Mouse (Mus musculus): ENCODE measurements at regions not wholly inside any gene's neighbourhood (a gene's known extent, or its start where the extent isn't known, plus 50 kb on each side); places are given as distances from the start of the nearest gene placed in this dataset.

DNA sequence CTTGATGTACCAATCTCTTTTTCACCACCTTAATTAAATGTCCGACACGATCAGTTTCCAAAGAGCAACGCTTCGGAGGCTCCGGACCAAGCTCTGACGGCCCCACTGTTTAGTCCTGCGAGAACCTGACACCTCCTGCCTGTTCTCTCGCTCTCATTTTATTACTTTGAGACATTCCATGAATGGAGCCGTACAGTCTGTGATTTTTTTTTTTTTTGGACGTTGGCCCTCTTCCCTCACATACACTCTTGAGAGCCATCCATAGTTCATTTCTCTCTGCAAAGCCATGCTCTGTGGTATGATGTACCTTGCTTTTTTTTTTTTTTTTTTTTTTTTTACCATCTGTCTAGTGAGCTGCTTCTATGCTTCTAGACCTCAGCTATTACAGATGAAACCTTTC is 106.7 kb downstream of the Nxnl2 start:
- H3K36me3 ChIP-seq (replicated peaks) = no peaks in the 10 kb centered on the region
- no peak for ATAC-seq (replicated peaks)

GRCm38 (mm10) chr13:51279642-51280387 is 109.0 kb downstream of the Nxnl2 start:
- WGBS = 51% methylated on average over 8 of the region's 8 CpGs
- no peaks in the 10 kb centered on the region for H3K27me3 ChIP-seq (replicated peaks)
- H3K27ac ChIP-seq = no peak overlapping the region
- H3K9me3 ChIP-seq = no peaks in the 10 kb centered on the region
- ATAC-seq (replicated peaks) = no peak
- H3K4me3 ChIP-seq = no peak overlapping the region
- peaks cover 2% of the 10 kb centered on the region; the same call in 1 of the 2 replicates for H3K4me1 ChIP-seq
- H3K9ac ChIP-seq = no peak overlapping the region
- H3K36me3 ChIP-seq (replicated peaks) = no peaks in the 10 kb centered on the region
- H3K4me2 ChIP-seq = no peak overlapping the region

More for the DNA sequence above, 106.7 kb downstream of the Nxnl2 start:
- peaks cover 2% of the 10 kb centered on the region; the same call in 1 of the 2 replicates for H3K4me1 ChIP-seq
- no peak overlapping the region for H3K4me2 ChIP-seq
- no peaks in the 10 kb centered on the region for H3K27me3 ChIP-seq (replicated peaks)
- no peak overlapping the region for H3K4me3 ChIP-seq
- no peaks in the 10 kb centered on the region for H3K9me3 ChIP-seq
- no peak overlapping the region for H3K27ac ChIP-seq
- no peak overlapping the region for H3K9ac ChIP-seq
- 85% methylated on average over 10 of the region's 10 CpGs for WGBS

- Histone ChIP-seq H3K4me3 (no peak overlapping the region), H3K4me2 (no peak overlapping the region), H3K9me3 (no peaks in the 10 kb centered on the region), H3K27ac (no peak overlapping the region), H3K9ac (no peak overlapping the region), H3K4me1 (peaks cover 2% of the 10 kb centered on the region; the same call in 1 of the 2 replicates), H3K27me3 (replicated peaks) (no peaks in the 10 kb centered on the region), H3K36me3 (replicated peaks) (no peaks in the 10 kb centered on the region)
- 61% methylated on average over 8 of the region's 8 CpGs for WGBS
- no peak for ATAC-seq (replicated peaks)
Observed at GRCm38 (mm10) chr13:51280388-51280753, 109.5 kb downstream of the Nxnl2 start.

DNA sequence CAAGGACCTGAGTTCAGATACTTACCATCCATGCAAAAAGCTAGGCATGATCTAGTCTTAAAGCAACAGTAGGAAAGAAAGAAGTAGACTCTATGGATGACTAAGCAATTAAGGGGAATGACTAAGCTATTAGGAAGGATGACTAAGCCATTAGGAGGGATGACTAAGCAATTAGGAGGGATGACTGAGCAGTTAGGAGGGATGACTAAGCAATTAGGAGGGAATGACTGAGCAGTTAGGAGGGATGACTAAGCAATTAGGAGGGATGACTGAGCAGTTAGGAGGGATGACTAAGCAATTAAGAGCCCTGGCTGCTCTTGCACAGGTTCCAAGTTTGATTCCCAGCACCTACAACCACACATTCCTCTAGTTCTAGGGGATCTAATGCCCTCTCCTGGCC is 113.9 kb downstream of the Nxnl2 start:
- Histone ChIP-seq H3K36me3 (replicated peaks) (no peaks in the 10 kb centered on the region), H3K4me2 (no peak overlapping the region), H3K27me3 (replicated peaks) (no peaks in the 10 kb centered on the region), H3K9me3 (no peaks in the 10 kb centered on the region), H3K9ac (no peak overlapping the region), H3K27ac (no peak overlapping the region), H3K4me1 (peaks cover 2% of the 10 kb centered on the region; the same call in 1 of the 2 replicates), H3K4me3 (no peak overlapping the region)
- ATAC-seq (replicated peaks) = no peak

- Histone ChIP-seq H3K4me3 (no peak overlapping the region), H3K36me3 (replicated peaks) (no peaks in the 10 kb centered on the region), H3K9me3 (no peaks in the 10 kb centered on the region), H3K4me2 (no peak overlapping the region), H3K27me3 (replicated peaks) (no peaks in the 10 kb centered on the region), H3K27ac (peak overlapping the region; percentile 41; the same call in 1 of the 2 replicates), H3K4me1 (no peaks in the 10 kb centered on the region), H3K9ac (no peak overlapping the region)
- 75% methylated on average over 4 of the region's 4 CpGs for WGBS
- ATAC-seq (replicated peaks) = no peak
Observed at GRCm38 (mm10) chr13:51289442-51289841, 118.6 kb downstream of the Nxnl2 start.

DNA sequence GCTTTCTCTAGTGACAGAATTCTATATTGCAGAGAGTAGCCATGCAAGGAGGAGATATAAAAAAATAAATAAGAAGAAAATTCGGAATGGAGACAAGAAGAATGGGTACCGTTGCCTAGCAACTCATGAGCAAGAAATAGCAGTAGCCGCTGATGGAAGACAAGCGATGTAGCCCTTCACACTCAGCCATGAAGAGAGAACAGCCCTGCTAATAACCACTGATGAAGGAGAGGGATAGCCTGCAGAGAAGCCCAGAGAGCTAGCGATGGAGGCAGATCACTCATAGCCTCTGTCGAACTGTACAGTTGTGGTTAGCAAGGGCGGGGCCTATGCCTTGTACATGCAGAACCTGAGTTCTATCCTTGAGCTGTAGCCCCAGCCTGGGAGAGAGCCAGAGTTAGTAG is 118.4 kb upstream of the S1pr3 start:
- no peaks in the 10 kb centered on the region for H3K27me3 ChIP-seq (replicated peaks)
- no peaks in the 10 kb centered on the region for H3K36me3 ChIP-seq (replicated peaks)
- no peaks in the 10 kb centered on the region for H3K9me3 ChIP-seq
- H3K4me3 ChIP-seq = no peak overlapping the region
- H3K4me1 ChIP-seq = no peaks in the 10 kb centered on the region
- peak; percentile 45 for ATAC-seq (replicated peaks)
- WGBS = 84% methylated on average over 7 of the region's 7 CpGs
- H3K9ac ChIP-seq = no peak overlapping the region
- no peak overlapping the region for H3K27ac ChIP-seq
- H3K4me2 ChIP-seq = no peak overlapping the region

GRCm38 (mm10) chr13:51290926-51291325 is 117.5 kb upstream of the S1pr3 start:
- Histone ChIP-seq H3K27me3 (replicated peaks) (no peaks in the 10 kb centered on the region), H3K27ac (no peak overlapping the region), H3K9me3 (no peaks in the 10 kb centered on the region), H3K36me3 (replicated peaks) (no peaks in the 10 kb centered on the region), H3K9ac (no peak overlapping the region), H3K4me1 (no peaks in the 10 kb centered on the region), H3K4me3 (no peak overlapping the region), H3K4me2 (no peak overlapping the region)
- WGBS = 66% methylated on average over 6 of the region's 6 CpGs
- no peak for ATAC-seq (replicated peaks)

GRCm38 (mm10) chr13:51293047-51293446 is 115.4 kb upstream of the S1pr3 start:
- no peak for ATAC-seq (replicated peaks)
- Histone ChIP-seq H3K27ac (no peak overlapping the region), H3K4me2 (no peak overlapping the region), H3K4me1 (no peaks in the 10 kb centered on the region), H3K4me3 (no peak overlapping the region), H3K9ac (no peak overlapping the region), H3K36me3 (replicated peaks) (no peaks in the 10 kb centered on the region), H3K27me3 (replicated peaks) (no peaks in the 10 kb centered on the region), H3K9me3 (no peaks in the 10 kb centered on the region)
- 81% methylated on average over 4 of the region's 4 CpGs for WGBS

DNA sequence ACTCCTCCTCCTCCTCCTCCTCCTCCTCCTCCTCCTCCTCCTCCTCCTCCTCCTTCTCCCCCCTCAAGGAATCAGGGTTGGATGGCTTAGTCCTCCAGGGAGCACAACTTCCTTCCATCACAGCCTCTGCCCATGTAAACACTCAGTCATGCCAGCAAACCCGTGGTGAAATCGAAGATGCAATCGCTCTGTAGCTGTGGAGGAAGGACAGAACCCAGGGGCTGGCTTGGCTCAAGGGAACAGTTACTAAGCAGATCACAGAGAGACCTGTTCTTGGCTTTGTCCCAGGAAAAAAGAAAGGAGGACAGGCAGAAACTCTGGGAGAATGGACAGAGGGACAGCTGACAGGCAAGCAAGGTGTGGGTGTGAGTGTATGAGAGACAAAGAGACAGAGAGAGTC is 112.6 kb upstream of the S1pr3 start:
- H3K27me3 ChIP-seq (replicated peaks) = no peaks in the 10 kb centered on the region
- no peak for ATAC-seq (replicated peaks)
- 75% methylated on average over 3 of the region's 3 CpGs for WGBS
- no peak overlapping the region for H3K4me3 ChIP-seq
- no peak overlapping the region for H3K9ac ChIP-seq
- H3K4me2 ChIP-seq = no peak overlapping the region
- H3K27ac ChIP-seq = no peak overlapping the region
- no peaks in the 10 kb centered on the region for H3K36me3 ChIP-seq (replicated peaks)
- H3K4me1 ChIP-seq = no peaks in the 10 kb centered on the region
- H3K9me3 ChIP-seq = no peaks in the 10 kb centered on the region

DNA sequence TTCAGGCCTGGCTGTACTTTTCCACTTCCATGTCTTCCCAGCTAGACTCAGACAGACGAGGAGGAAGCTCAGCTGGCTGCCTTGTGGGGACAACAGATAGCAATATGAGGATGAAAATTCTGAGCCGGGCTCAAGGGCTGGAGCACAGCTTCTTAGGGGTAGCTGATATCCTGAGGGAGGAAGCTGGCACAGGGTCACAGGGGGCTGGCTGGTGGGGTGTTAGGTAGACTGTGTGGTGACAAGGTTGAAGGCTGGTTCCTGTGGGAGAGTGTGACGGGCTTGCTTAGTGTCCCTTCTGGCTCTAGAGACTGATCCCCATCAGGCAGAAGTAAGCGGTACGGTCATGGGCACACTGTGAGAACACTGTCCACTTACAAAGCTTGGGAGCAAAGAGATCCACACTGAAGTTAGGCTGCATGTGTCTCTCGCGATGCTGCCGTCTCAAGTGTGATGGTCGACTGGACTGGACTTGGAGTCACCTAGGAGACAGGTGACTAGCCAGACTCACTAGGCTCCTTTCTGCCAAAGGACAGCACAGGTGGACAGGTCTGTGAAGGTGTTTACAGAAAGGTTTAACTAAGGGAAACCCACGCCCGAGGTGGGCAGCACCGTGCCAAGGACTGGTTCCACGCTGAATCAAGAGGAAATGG is 111.1 kb upstream of the S1pr3 start:
- Histone ChIP-seq H3K9me3 (no peaks in the 10 kb centered on the region), H3K27me3 (replicated peaks) (no peaks in the 10 kb centered on the region), H3K4me3 (no peak overlapping the region), H3K4me2 (no peak overlapping the region), H3K9ac (no peak overlapping the region), H3K36me3 (replicated peaks) (no peaks in the 10 kb centered on the region), H3K4me1 (no peaks in the 10 kb centered on the region), H3K27ac (no peak overlapping the region)
- no peak for ATAC-seq (replicated peaks)
- 96% methylated on average over 13 of the region's 13 CpGs for WGBS

DNA sequence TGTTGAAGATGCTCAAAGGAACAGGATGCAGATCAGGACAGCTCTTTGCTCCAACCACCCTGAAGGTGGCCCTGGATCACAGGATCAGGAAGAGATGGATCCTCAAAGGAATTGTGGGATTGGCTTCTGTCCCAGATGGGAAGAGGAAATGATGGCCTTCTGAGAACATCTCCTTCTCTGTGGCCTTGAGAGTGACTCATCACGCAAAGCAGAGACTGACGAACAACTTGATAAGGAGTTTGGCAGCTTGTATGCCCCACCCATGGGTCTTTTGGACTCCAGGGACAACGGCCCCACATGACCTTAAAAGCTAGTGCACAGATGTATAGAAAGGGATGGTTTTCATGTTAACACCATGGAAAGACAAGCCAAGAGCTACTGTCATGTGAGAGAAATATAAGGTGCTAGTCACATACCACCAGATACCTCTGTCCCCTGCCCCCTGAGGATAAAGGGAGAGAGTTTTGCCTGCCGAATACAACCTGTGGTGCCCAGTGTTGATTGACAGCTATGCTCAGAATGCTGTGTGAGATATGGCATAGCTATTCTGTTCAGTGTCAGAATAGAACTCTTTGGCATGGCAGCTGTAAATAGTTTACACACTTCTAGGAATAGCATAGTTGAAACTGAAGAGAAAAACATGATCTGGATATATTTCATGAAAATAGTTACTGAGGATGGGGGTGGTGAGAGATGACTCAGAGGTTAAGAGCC is 109.2 kb upstream of the S1pr3 start:
- H3K4me3 ChIP-seq = no peak overlapping the region
- H3K36me3 ChIP-seq (replicated peaks) = no peaks in the 10 kb centered on the region
- no peaks in the 10 kb centered on the region for H3K9me3 ChIP-seq
- no peaks in the 10 kb centered on the region for H3K4me1 ChIP-seq
- no peaks in the 10 kb centered on the region for H3K27me3 ChIP-seq (replicated peaks)
- no peak overlapping the region for H3K27ac ChIP-seq
- no peak overlapping the region for H3K4me2 ChIP-seq
- 92% methylated on average over 4 of the region's 4 CpGs for WGBS
- no peak overlapping the region for H3K9ac ChIP-seq
- ATAC-seq (replicated peaks) = no peak

DNA sequence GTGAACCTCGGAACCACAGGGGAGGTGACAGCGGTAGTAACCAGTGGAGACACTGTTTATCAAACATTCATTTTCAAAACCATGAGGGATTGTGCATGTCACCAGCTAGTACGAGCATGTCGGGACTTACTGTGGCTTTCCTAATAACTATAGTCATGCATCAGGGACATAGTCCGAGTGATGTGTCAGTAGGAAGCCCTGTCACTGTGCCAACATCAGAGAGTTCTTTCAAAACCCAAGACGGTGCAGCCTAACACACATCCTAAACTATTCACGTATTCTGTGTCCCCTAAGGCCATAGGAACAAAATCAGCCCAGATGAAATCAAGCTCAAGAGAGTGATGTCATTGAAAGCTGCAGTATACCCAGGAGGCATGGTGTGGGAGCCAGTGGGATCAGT is 107.0 kb upstream of the S1pr3 start:
- Histone ChIP-seq H3K4me2 (no peak overlapping the region), H3K27me3 (replicated peaks) (no peaks in the 10 kb centered on the region), H3K36me3 (replicated peaks) (no peaks in the 10 kb centered on the region), H3K9me3 (no peaks in the 10 kb centered on the region), H3K4me1 (no peaks in the 10 kb centered on the region), H3K9ac (no peak overlapping the region), H3K4me3 (no peak overlapping the region), H3K27ac (no peak overlapping the region)
- ATAC-seq (replicated peaks) = no peak
- WGBS = 80% methylated on average over 7 of the region's 7 CpGs

Data from midbrain, embryonic 15.5 days (tissue).